Mouse (Mus musculus): ENCODE data around the gene Cgas. TPM values are rescaled to one million over a fixed set of nuclear protein-coding genes. Genes with fewer than 3 reads are reported as not detected.
"Not testable (repeated sequence)": the region's sequence is repeated elsewhere in the genome, so short reads cannot be mapped to it uniquely, and the experiment has no call there.

Cgas gene
- 2.8 TPM in 2 replicates for polyA plus RNA-seq (2014; fragmentation: Nextera tagmentation; extraction: Ambion mirVana)

GRCm38 (mm10) chr9:78442579-78443392 lies at the start of gene Cgas:
Gene Cgas (minus strand): TSS chr9:78443237.
- ATAC-seq (ENCODE audit: low read depth): peak; percentile 53
- peaks cover 70% of the 10 kb centered on the region for H3K27me3 ChIP-seq (replicated peaks; ENCODE audit: control insufficient read depth, insufficient read depth, low read length)
- DNase-seq (ENCODE audit: low spot score): peak; percentile 77
- no peaks in the 10 kb centered on the region for H3K36me3 ChIP-seq (ENCODE audit: control insufficient read depth, insufficient read depth, low read length)
- H3K4me2 ChIP-seq (ENCODE audit: low read depth, low read length): peak within 1 kb of the TSS; percentile 86
- no peak within 1 kb of the TSS for H3K27ac ChIP-seq (replicated peaks; ENCODE audit: low read depth, low read length)
- H3K9me3 ChIP-seq (ENCODE audit: control insufficient read depth, low read length): no peaks in the 10 kb centered on the region
- peak within 1 kb of the TSS; percentile 59 for H3K4me3 ChIP-seq (ENCODE audit: low read depth, low read length)
- peak within 1 kb of the TSS; percentile 68 for H3K9ac ChIP-seq (ENCODE audit: low read depth, low read length)
- H3K4me1 ChIP-seq (ENCODE audit: control insufficient read depth, insufficient read depth, low read length): peaks cover 6% of the 10 kb centered on the region; the same call in 1 of the 2 replicates
- WGBS: under 1% methylated on average over 66 of the region's 81 CpGs

DNA sequence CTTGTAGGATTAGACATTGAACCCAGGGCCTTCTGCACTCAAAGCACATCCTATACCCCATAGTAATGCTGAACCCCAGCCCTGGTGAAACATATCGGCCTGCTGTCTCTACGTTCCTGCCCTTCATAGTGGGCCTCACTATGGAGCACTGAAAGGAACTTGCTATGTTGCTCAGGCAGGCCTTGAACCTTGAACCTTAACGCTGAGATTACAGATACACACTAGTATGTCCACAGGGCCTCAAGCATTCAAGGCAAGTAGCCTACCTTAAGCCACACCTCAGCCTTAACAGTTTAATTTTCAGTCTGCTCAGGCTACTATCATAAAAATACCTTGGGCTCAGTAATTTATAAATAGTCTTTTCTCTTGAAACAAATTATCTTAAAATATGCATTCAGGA lies 49.2 kb upstream of the Cgas start:
- no peak overlapping the region for H3K27ac ChIP-seq (replicated peaks; ENCODE audit: low read depth, low read length)
- H3K36me3 ChIP-seq (ENCODE audit: control insufficient read depth, insufficient read depth, low read length): no peaks in the 10 kb centered on the region
- no peaks in the 10 kb centered on the region for H3K4me1 ChIP-seq (ENCODE audit: control insufficient read depth, insufficient read depth, low read length)
- H3K4me3 ChIP-seq (ENCODE audit: low read depth, low read length): no peak overlapping the region
- no peaks in the 10 kb centered on the region for H3K27me3 ChIP-seq (replicated peaks; ENCODE audit: control insufficient read depth, insufficient read depth, low read length)
- DNase-seq (ENCODE audit: low spot score) (no peak), ATAC-seq (ENCODE audit: low read depth) (no peak)
- H3K9ac ChIP-seq (ENCODE audit: low read depth, low read length): no peak overlapping the region
- no peaks in the 10 kb centered on the region for H3K9me3 ChIP-seq (ENCODE audit: control insufficient read depth, low read length)
- no peak overlapping the region for H3K4me2 ChIP-seq (ENCODE audit: low read depth, low read length)
- 79% methylated on average over 3 of the region's 3 CpGs for WGBS

DNA sequence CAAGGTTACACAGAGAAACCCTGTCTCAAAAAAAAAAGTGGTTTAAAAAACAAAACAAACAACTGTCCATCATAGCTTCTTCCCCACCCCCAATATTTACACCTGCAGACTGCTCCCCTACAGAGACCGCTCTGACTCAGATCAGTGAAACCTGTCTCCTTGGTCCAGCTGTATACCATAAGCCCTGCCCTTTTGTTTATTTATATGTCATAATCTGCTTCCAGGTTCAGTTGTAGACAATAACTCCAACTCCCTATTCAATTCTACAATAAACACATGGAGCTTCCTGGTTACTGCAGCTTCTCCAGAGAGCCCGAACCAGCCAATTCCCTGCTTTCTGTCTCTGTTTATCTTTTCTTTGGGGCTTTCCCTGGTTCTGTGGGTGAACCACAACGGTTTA lies 48.1 kb upstream of the Cgas start:
- H3K27me3 ChIP-seq (replicated peaks; ENCODE audit: control insufficient read depth, insufficient read depth, low read length): no peaks in the 10 kb centered on the region
- WGBS: 70% methylated on average over 3 of the region's 3 CpGs
- no peak overlapping the region for H3K4me3 ChIP-seq (ENCODE audit: low read depth, low read length)
- H3K9ac ChIP-seq (ENCODE audit: low read depth, low read length): no peak overlapping the region
- H3K4me2 ChIP-seq (ENCODE audit: low read depth, low read length): no peak overlapping the region
- H3K9me3 ChIP-seq (ENCODE audit: control insufficient read depth, low read length): no peaks in the 10 kb centered on the region
- DNase-seq (ENCODE audit: low spot score): no peak
- H3K36me3 ChIP-seq (ENCODE audit: control insufficient read depth, insufficient read depth, low read length): no peaks in the 10 kb centered on the region
- no peak for ATAC-seq (ENCODE audit: low read depth)
- H3K27ac ChIP-seq (replicated peaks; ENCODE audit: low read depth, low read length): no peak overlapping the region
- H3K4me1 ChIP-seq (ENCODE audit: control insufficient read depth, insufficient read depth, low read length): no peaks in the 10 kb centered on the region

DNA sequence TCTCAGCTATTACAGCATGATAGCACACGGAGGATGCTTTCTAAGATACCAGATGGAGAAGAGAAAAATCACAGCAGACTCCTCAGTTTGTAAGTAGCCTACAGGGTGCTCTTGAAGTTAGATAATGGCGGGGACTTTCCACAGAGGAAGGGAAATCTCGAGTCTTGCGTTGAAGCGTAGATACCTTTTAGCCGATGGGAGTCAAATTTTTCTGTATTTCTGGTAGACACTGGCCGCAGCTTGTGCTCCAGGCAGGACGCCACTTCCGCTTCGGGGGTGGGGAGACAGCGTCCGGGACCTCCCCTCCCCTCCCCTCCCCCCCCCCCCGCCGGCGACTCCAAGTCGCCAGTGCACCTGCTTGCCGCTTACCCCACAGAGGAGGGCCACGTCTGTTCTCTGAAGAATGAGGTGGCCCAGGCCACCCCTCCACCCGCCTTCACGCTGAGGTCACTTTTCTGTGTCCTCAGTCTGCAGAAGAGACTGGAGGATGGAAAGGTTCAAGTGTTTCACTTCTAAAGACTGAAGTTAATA lies 45.9 kb upstream of the Cgas start, which contains the start of gene Eef1a1:
Gene Eef1a1, minus strand, starts transcription at position 262 of the 531 bp plus-strand sequence.
- Histone ChIP-seq H3K9ac (ENCODE audit: low read depth, low read length) (peak within 1 kb of the TSS; percentile 65), H3K27me3 (replicated peaks; ENCODE audit: control insufficient read depth, insufficient read depth, low read length) (no peaks in the 10 kb centered on the region), H3K36me3 (ENCODE audit: control insufficient read depth, insufficient read depth, low read length) (no peaks in the 10 kb centered on the region), H3K4me3 (ENCODE audit: low read depth, low read length) (peak within 1 kb of the TSS; percentile 43), H3K4me2 (ENCODE audit: low read depth, low read length) (peak within 1 kb of the TSS; percentile 75), H3K27ac (replicated peaks; ENCODE audit: low read depth, low read length) (peak within 1 kb of the TSS; percentile 46), H3K4me1 (ENCODE audit: control insufficient read depth, insufficient read depth, low read length) (no peaks in the 10 kb centered on the region), H3K9me3 (ENCODE audit: control insufficient read depth, low read length) (no peaks in the 10 kb centered on the region)
- WGBS: 2% methylated on average over 15 of the region's 20 CpGs
- DNase-seq (ENCODE audit: low spot score): peak; percentile 72
- ATAC-seq (ENCODE audit: low read depth): peak; percentile 72

DNA sequence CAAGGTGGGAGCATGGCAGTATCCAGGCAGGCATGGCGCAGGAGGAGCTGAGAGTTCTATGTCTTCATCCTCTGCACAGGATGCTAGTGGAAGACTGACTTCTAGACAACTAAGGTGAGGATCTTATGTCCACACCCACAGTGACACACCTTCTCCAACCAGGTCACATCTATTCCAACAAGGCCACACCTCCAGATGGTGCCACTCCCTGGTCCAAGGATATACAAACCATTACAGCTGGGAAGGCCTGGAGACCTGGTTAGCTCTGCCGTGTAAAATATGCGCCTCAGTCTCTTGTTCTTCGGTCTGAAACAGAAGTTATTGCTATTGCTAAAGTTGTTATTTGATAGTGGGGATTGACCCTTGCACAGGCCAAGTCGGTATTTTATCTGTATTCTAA lies 45.0 kb upstream of the Cgas start:
- H3K4me3 ChIP-seq (ENCODE audit: low read depth, low read length); H3K36me3 ChIP-seq (ENCODE audit: control insufficient read depth, insufficient read depth, low read length); ATAC-seq (ENCODE audit: low read depth); H3K4me2 ChIP-seq (ENCODE audit: low read depth, low read length); H3K27me3 ChIP-seq (replicated peaks; ENCODE audit: control insufficient read depth, insufficient read depth, low read length); H3K9me3 ChIP-seq (ENCODE audit: control insufficient read depth, low read length); H3K9ac ChIP-seq (ENCODE audit: low read depth, low read length); H3K27ac ChIP-seq (replicated peaks; ENCODE audit: low read depth, low read length); DNase-seq (ENCODE audit: low spot score); H3K4me1 ChIP-seq (ENCODE audit: control insufficient read depth, insufficient read depth, low read length): not testable (repeated sequence)
- WGBS: 95% methylated on average over 5 of the region's 5 CpGs

- ATAC-seq (ENCODE audit: low read depth) (no peak), DNase-seq (ENCODE audit: low spot score) (no peak)
- H3K27ac ChIP-seq (replicated peaks; ENCODE audit: low read depth, low read length): no peak overlapping the region
- H3K9me3 ChIP-seq (ENCODE audit: control insufficient read depth, low read length): no peaks in the 10 kb centered on the region
- 67% methylated on average over 3 of the region's 3 CpGs for WGBS
- H3K4me1 ChIP-seq (ENCODE audit: control insufficient read depth, insufficient read depth, low read length): peaks cover 9% of the 10 kb centered on the region; the same call in 1 of the 2 replicates
- peaks cover 10% of the 10 kb centered on the region for H3K36me3 ChIP-seq (ENCODE audit: control insufficient read depth, insufficient read depth, low read length)
- H3K9ac ChIP-seq (ENCODE audit: low read depth, low read length): no peak overlapping the region
- H3K4me2 ChIP-seq (ENCODE audit: low read depth, low read length): no peak overlapping the region
- no peak overlapping the region for H3K4me3 ChIP-seq (ENCODE audit: low read depth, low read length)
- H3K27me3 ChIP-seq (replicated peaks; ENCODE audit: control insufficient read depth, insufficient read depth, low read length): no peaks in the 10 kb centered on the region
These were observed 41.6 kb upstream of the Cgas start for GRCm38 (mm10) chr9:78484660-78485059.

DNA sequence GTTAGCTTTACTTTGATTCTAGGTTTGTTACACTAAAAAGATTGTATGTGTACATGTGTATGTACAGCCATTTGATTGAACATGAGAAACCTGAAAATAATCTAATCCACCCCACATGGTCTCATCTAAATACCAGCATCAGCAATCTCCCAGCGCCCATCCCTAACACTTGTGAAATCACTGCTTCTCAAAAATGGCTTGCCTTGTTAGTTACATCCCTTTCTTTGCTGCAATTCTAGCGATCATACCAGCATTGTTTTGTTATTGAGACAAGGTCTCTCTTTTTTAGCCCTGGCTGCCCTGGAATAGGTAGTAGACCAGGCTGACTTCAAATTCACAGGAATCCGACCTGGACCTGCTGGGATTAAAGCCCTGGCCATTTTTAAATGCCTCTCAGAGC lies 39.3 kb upstream of the Cgas start:
- H3K27me3 ChIP-seq (replicated peaks; ENCODE audit: control insufficient read depth, insufficient read depth, low read length): no peaks in the 10 kb centered on the region
- H3K4me2 ChIP-seq (ENCODE audit: low read depth, low read length): peak overlapping the region; percentile 55
- peak overlapping the region; percentile 98 for H3K4me3 ChIP-seq (ENCODE audit: low read depth, low read length)
- H3K9ac ChIP-seq (ENCODE audit: low read depth, low read length): peak overlapping the region; percentile 76
- 5% methylated on average over 3 of the region's 3 CpGs for WGBS
- peak overlapping the region; percentile 97 for H3K27ac ChIP-seq (replicated peaks; ENCODE audit: low read depth, low read length)
- ATAC-seq (ENCODE audit: low read depth) (no peak), DNase-seq (ENCODE audit: low spot score) (no peak)
- no peaks in the 10 kb centered on the region for H3K9me3 ChIP-seq (ENCODE audit: control insufficient read depth, low read length)
- H3K36me3 ChIP-seq (ENCODE audit: control insufficient read depth, insufficient read depth, low read length): peaks cover 30% of the 10 kb centered on the region
- peaks cover 9% of the 10 kb centered on the region; the same call in 1 of the 2 replicates for H3K4me1 ChIP-seq (ENCODE audit: control insufficient read depth, insufficient read depth, low read length)

DNA sequence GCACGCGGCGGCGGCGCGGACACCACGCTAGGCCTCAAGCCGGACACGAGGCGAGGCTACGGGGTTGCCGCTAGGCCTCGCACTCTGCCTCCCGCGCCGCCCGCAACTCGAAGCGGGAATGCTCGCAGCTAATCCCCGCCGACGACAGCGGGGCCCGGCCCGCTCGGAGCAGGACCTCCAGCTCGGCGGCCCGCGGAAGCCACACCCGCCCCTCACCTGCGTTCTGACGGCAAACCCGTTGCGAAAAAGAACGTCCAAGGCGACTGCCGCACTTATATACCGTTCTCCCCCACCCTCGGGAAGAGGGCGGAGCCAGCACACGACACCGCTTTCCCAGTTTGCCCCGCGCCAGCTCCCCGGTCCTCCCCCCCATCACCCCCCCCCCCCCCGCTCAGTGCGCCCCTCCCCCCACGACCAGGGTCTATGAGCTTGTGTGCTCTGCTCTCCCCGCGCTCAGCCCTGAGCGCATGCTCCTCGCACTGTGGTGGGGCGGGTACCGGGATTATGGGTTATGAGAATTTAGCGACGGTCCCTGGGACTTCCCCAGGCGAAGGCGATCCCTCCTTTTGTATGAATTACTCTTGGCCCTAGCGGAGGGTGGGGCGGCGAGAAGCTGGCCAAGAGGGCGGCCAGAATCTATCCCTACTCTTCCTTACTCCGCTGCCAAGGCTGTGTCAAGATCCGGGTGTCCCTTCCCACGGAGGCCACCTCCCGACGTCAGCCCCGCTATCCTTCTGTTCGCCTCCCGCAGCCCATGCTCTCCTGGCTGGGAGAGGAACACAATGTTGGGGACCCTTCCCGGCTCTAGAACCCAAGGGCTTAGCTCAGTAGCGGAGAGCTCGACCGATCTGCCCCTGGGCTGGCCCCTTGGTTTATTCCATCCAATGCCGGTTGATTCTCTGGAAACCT lies 38.6 kb upstream of the Cgas start:
- peak; percentile 100 for DNase-seq (ENCODE audit: low spot score)
- H3K4me3 ChIP-seq (ENCODE audit: low read depth, low read length): peak overlapping the region; percentile 98
- peak overlapping the region; percentile 63 for H3K4me2 ChIP-seq (ENCODE audit: low read depth, low read length)
- under 1% methylated on average over 46 of the region's 77 CpGs for WGBS
- peak overlapping the region; percentile 99 for H3K27ac ChIP-seq (replicated peaks; ENCODE audit: low read depth, low read length)
- peak; percentile 99 for ATAC-seq (ENCODE audit: low read depth)
- peaks cover 9% of the 10 kb centered on the region; the same call in 1 of the 2 replicates for H3K4me1 ChIP-seq (ENCODE audit: control insufficient read depth, insufficient read depth, low read length)
- H3K9me3 ChIP-seq (ENCODE audit: control insufficient read depth, low read length): no peaks in the 10 kb centered on the region
- no peaks in the 10 kb centered on the region for H3K27me3 ChIP-seq (replicated peaks; ENCODE audit: control insufficient read depth, insufficient read depth, low read length)
- H3K9ac ChIP-seq (ENCODE audit: low read depth, low read length): peak overlapping the region; percentile 100
- H3K36me3 ChIP-seq (ENCODE audit: control insufficient read depth, insufficient read depth, low read length): peaks cover 37% of the 10 kb centered on the region
